Mouse (Mus musculus) mammary gland, adult 2 months (tissue): ENCODE data around the gene Hand2. TPM values are rescaled to one million over a fixed set of nuclear protein-coding genes. Genes with fewer than 3 reads are reported as not detected.

Experiments used
- polyA plus RNA-seq: library from polyadenylated mRNA; depleted of rRNA; stranded (reverse); fragments of >200 nt; gene quantifications from 2 replicates; pipeline ENCODE4 v1.2.3, GENCODE M21; 2012; ENCODE audit warnings: low replicate concordance; rRNA removed

Gene Hand2
- polyA plus RNA-seq, result not detected in 2 replicates

GRCm38 (mm10) chr8:57320851-57321743, at the start of gene Hand2:
Hand2 (plus strand) TSS chr8:57320983.

Other genes with a start within 250 kb of the Hand2 start
- gene Scrg1, start 134.9 kb downstream of the Hand2 start, polyA plus RNA-seq, result 0.26 TPM in 1 of 2 replicates, not detected in the other
- 2.3 and 9.6 TPM in 2 replicates for gene Sap30, start 166.9 kb downstream of the Hand2 start, polyA plus RNA-seq
- gene Hmgb2, start 190.9 kb downstream of the Hand2 start, polyA plus RNA-seq, result 4.0 and 6.0 TPM in 2 replicates